Mouse (Mus musculus) kidney, postnatal 25 days (tissue): ENCODE results near the gene Agr2.

ENCODE experiments used
- DNase-seq, 2 experiments: peaks; one replicate each; pipeline ENCODE4 v3.0.0; 2021; ENCODE audit warnings: mixed read lengths in 2 of 2

The Agr2 gene

DNA sequence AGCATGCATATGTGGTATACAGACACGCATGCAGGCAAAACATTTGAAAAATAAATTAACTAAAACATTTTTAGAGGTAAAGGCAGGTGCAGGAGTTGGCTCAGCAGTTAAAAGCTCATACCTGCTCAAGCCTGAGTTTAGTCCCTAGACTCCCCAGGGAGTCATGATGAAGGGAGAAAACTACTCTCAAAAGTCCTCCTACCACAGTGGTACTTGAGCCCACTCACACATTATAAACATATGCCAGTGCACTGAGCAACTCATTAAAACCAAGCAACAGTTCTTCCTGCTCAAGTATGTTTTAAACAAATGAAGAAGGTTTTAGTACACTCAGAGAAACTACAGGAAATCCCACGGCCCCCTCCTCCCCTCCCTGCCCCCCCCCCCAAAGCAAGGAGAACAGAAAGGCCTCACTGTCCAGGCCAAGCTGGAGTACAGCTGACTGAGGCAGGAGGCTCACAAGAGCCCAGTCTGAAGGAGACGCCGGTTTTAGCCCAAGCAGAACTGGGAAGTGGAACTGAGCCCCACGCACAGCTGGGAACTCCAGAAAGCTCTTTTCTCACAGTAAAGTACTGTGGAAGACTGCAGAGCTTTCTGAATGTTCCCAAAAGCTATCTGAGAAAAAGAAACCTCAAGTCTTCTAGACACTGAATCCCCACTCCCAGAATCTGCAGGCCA lies 36.4 kb downstream of the Agr2 start:
- DNase-seq = no peak

DNA sequence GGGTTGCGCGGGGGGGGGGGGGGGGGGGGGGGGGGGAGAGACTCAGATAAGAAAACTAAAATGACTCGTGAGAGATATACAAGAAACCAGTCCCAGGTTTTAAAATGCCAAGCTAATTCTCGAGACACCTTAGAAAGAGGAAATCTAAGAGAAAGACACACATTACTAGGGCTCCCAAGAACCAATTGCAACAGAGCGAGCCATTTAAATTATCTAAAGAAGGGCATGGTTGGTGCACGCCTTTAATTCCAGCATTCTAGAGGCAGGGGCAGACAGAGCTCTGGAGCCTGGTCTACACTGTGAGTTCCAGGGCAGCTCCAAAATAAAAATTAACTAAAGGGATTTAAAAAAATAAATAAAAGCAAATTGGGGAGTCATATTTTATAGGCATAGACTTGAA lies 37.0 kb downstream of the Agr2 start:
- DNase-seq = no peak

GRCm38 (mm10) chr12:36030660-36031363 lies 38.1 kb downstream of the Agr2 start:
- no peak for DNase-seq

- peak in 1 of 2 experiments; percentile 44 for DNase-seq
Measured at GRCm38 (mm10) chr12:36032419-36032818, 39.7 kb downstream of the Agr2 start.

GRCm38 (mm10) chr12:36035501-36035900 lies 42.8 kb downstream of the Agr2 start:
- DNase-seq = no peak

GRCm38 (mm10) chr12:36036121-36036520 lies 43.4 kb downstream of the Agr2 start:
- DNase-seq = no peak

GRCm38 (mm10) chr12:36036776-36037175 lies 44.1 kb downstream of the Agr2 start:
- peak; percentile 29 to 41 for DNase-seq

DNA sequence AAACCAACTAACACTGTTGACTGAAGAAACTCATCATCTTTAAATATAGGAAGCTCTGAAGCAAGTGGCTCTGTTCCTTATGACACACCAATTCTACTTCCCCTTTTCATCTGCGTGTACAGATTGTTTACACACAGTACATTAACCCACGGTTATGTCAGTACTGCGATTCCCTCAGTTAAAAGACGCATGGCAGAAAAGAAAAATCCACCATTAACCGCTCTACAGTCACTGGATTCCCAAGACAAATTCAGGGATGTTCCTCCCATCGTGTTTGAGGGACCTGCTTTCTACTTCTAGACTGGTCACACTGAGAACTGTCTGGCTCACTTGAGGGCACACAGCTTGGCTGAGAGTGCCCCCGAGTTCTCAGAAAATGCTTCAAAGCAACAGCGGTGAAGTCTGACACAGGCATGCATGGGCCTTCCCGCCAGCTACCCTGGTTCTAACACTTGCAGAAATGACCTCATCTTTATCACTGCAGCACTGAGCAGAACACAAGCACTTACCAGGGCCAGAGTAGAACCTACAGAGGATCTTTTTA lies 46.9 kb downstream of the Agr2 start:
- DNase-seq = no peak

GRCm38 (mm10) chr12:36040571-36041280 lies 48.0 kb downstream of the Agr2 start:
- no peak for DNase-seq

- no peak for DNase-seq
Measured at GRCm38 (mm10) chr12:36041281-36041589, 48.5 kb downstream of the Agr2 start.

DNA sequence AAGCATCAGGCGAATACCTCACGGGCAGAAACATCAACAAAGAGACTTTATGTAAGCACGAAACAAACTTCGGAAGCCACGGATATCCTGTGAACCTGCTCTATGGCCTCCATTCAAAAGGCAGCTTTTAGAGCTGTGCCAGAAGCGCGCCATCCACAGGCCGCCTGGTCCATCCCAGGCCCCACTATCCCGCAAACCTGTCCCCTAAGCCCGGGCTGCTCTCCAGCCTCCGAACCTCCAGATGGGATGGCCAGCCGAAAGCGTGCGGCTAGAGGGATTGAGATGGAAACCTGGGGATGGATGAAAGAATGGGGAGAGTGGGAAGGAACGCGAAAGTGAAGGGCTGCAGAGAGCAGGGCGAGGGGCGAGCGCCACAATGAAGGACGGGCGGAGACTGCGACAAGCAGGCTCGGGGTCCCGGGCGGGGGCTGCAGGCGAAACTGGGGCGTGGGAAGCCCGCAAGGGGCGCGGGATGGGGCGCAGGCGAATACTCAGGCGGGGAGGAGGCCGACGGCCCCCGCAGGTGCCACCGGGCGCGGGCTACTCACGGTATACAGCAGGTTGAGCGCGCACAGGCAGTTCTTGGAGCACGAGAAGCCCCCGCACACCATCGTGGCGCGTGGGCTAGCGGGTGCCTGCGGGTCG lies 49.1 kb downstream of the Agr2 start:
- peak; percentile 36 to 63 for DNase-seq

- DNase-seq = peak; percentile 87 to 93
Measured at GRCm38 (mm10) chr12:36042348-36042778, 49.7 kb downstream of the Agr2 start, which contains the start of gene Tspan13. Gene Tspan13 (minus strand): TSS chr12:36042500.

- no peak for DNase-seq
Measured at GRCm38 (mm10) chr12:36044691-36045090, 52.0 kb downstream of the Agr2 start.

DNA sequence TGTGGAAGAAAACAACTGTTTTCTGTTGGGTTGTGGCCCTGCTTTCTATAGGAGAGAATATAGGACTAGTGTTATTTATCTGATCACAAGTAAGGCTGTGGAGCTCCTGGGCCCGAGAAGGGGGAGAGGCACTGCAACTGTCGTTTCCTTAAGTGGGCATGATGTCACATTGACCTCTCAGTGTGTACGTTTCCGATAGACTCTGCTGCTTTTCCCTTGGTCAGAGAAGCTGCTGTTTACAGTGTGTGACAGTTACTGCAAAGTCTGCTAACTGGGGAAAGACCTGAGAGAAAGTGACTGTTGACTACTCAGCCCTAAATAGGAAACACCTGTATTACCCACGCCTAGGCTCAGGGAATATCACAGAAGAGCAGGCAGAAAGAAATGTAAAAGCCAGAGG lies 53.5 kb downstream of the Agr2 start:
- no peak for DNase-seq

- DNase-seq = no peak
Measured at GRCm38 (mm10) chr12:36047593-36047992, 54.9 kb downstream of the Agr2 start.

GRCm38 (mm10) chr12:36050276-36050675 lies 57.6 kb downstream of the Agr2 start:
- no peak for DNase-seq
